Mouse (Mus musculus) gonadal fat pad, adult 2 months (tissue): ENCODE results near the gene Rgma. TPM values are rescaled to one million over a fixed set of nuclear protein-coding genes. Genes with fewer than 3 reads are reported as not detected.

ENCODE experiments used
- DNase-seq: peaks from one replicate; pipeline ENCODE4 v3.0.0-alpha.2; 2012; ENCODE audit warnings: low read depth
- polyA plus RNA-seq: library from polyadenylated mRNA; depleted of rRNA; stranded (reverse); fragments of >200 nt; gene quantifications from 2 replicates; pipeline ENCODE4 v1.2.3, GENCODE M21; 2012

The Rgma gene
- polyA plus RNA-seq, 1 experiment, result 21.1 TPM

- DNase-seq, result peak; percentile 89
Measured at GRCm38 (mm10) chr7:73371587-73372321, 3.6 kb upstream of the Rgma start.

- peak; percentile 86 for DNase-seq
Measured at GRCm38 (mm10) chr7:73372352-73372970, 2.8 kb upstream of the Rgma start.

- no peak for DNase-seq
Measured at GRCm38 (mm10) chr7:73374727-73375126, 582 bp upstream of the Rgma start.

GRCm38 (mm10) chr7:73376101-73377001 lies 1.0 kb downstream of the Rgma start:
- DNase-seq, result no peak

- no peak for DNase-seq
Measured at GRCm38 (mm10) chr7:73377307-73377706, 2.0 kb downstream of the Rgma start.

- DNase-seq, result no peak
Measured at GRCm38 (mm10) chr7:73378034-73378433, 2.7 kb downstream of the Rgma start.

- no peak for DNase-seq
Measured at GRCm38 (mm10) chr7:73382843-73383242, 7.5 kb downstream of the Rgma start.

GRCm38 (mm10) chr7:73388866-73389265 lies 13.6 kb downstream of the Rgma start:
- DNase-seq, result no peak

- no peak for DNase-seq
Measured at GRCm38 (mm10) chr7:73389419-73389818, 14.1 kb downstream of the Rgma start.

GRCm38 (mm10) chr7:73389871-73390294 lies 14.6 kb downstream of the Rgma start:
- no peak for DNase-seq

- no peak for DNase-seq
Measured at GRCm38 (mm10) chr7:73390426-73391001, 15.2 kb downstream of the Rgma start.

GRCm38 (mm10) chr7:73391002-73391517 lies 15.8 kb downstream of the Rgma start:
- DNase-seq, result no peak

GRCm38 (mm10) chr7:73391518-73392321 lies 16.4 kb downstream of the Rgma start:
- DNase-seq, result no peak

- no peak for DNase-seq
Measured at GRCm38 (mm10) chr7:73392359-73392758, 17.1 kb downstream of the Rgma start.

GRCm38 (mm10) chr7:73393307-73394012 lies 18.2 kb downstream of the Rgma start:
- DNase-seq, result no peak

- no peak for DNase-seq
Measured at GRCm38 (mm10) chr7:73394013-73394409, 18.7 kb downstream of the Rgma start.

- no peak for DNase-seq
Measured at GRCm38 (mm10) chr7:73398319-73398718, 23.0 kb downstream of the Rgma start.

GRCm38 (mm10) chr7:73398806-73399442 lies 23.6 kb downstream of the Rgma start:
- no peak for DNase-seq

- no peak for DNase-seq
Measured at GRCm38 (mm10) chr7:73399501-73400044, 24.3 kb downstream of the Rgma start.
